Mouse (Mus musculus) hindbrain, embryonic 13.5 days (tissue): ENCODE measurements around the gene Nrp2. TPM values are rescaled to one million over a fixed set of nuclear protein-coding genes. Genes with fewer than 3 reads are reported as not detected.

Experiments
- ATAC-seq: fragments of 200-750 bp; cut with Nextera tagmentation; 2 replicates; pipeline ENCODE4 v1.8.0; 2017; ENCODE audit warnings: moderate TSS enrichment; ENCODE audit not compliant: low FRiP score
- H3K27ac ChIP-seq: fragments of 300-500 bp; sonication (generic); 2 replicates; pipeline ENCODE4 v1.5.1; 2015; ENCODE audit warnings: inconsistent platforms, mild to moderate bottlenecking, moderate library complexity
- H3K27me3 ChIP-seq: fragments of 300-500 bp; sonication (generic); 2 replicates; pipeline ENCODE4 v1.6.1; 2015; ENCODE audit warnings: mild to moderate bottlenecking, inconsistent platforms
- H3K36me3 ChIP-seq: fragments of 300-500 bp; sonication (generic); 2 replicates; pipeline ENCODE4 v1.6.1; 2015; ENCODE audit warnings: mild to moderate bottlenecking, inconsistent platforms
- H3K4me1 ChIP-seq: fragments of 300-500 bp; sonication (generic); replicated peaks from 2 replicates; pipeline ENCODE4 v1.6.1; 2015; ENCODE audit warnings: inconsistent platforms
- H3K4me2 ChIP-seq: fragments of 300-500 bp; sonication (generic); 2 replicates; pipeline ENCODE4 v1.6.1; 2015; ENCODE audit warnings: inconsistent platforms, mild to moderate bottlenecking, moderate library complexity
- H3K4me3 ChIP-seq: fragments of 300-500 bp; sonication (generic); 2 replicates; pipeline ENCODE4 v1.5.1; 2015; ENCODE audit warnings: mild to moderate bottlenecking, inconsistent platforms
- H3K9ac ChIP-seq: fragments of 300-500 bp; sonication (generic); 2 replicates; pipeline ENCODE4 v1.6.1; 2015; ENCODE audit warnings: mild to moderate bottlenecking, inconsistent platforms
- H3K9me3 ChIP-seq: fragments of 300-500 bp; sonication (generic); 2 replicates; pipeline ENCODE4 v1.6.1; 2016; ENCODE audit warnings: inconsistent platforms
- WGBS: fragments of 180-500 bp; shearing (Covaris S2); methylation state at CpG from one replicate; pipeline ENCODE4 v1.1.7; 2015; 5-methylcytosine and 5-hydroxymethylcytosine counted together
- polyA plus RNA-seq: library from polyadenylated mRNA; unstranded; fragments of >200 nt; fragmentation: Nextera tagmentation; extraction: Ambion mirVana; gene quantifications from 2 replicates; pipeline ENCODE4 v1.2.1, GENCODE M21; 2015

The Nrp2 gene
- polyA plus RNA-seq, 1 experiment from 2014 or later, result 35.7 TPM

- Histone ChIP-seq H3K4me3 (no peak overlapping the region), H3K9me3 (no peaks in the 10 kb centered on the region), H3K4me1 (peaks cover 4% of the 10 kb centered on the region; the same call in 1 of the 2 replicates), H3K4me2 (no peak overlapping the region), H3K27me3 (no peaks in the 10 kb centered on the region), H3K36me3 (peaks cover 73% of the 10 kb centered on the region), H3K9ac (no peak overlapping the region), H3K27ac (no peak overlapping the region)
- 42% methylated on average over 4 of the region's 4 CpGs for WGBS
- no peak for ATAC-seq
Observed at GRCm38 (mm10) chr1:62766766-62767165, 63.7 kb downstream of the Nrp2 start.

DNA sequence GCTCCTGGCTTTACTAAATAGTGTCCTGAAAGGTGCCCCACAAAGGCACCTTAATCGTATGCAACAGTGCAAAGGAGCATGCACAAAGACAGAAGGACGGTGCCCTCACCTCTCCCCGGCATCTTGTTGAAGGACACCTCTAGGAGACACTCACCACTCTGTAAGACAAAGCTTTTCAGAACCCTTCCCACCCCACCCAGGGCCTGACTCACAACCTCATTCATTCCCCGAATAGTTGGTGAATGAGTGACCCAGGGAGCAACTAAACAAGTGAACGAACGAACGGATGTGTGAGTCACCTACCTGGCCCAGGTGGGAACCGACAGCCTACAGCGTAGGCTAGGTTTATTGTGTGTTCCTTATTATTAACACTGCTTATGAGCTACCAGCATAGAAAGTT lies 64.5 kb downstream of the Nrp2 start:
- no peak overlapping the region for H3K9ac ChIP-seq
- no peaks in the 10 kb centered on the region for H3K9me3 ChIP-seq
- ATAC-seq, result no peak
- no peaks in the 10 kb centered on the region for H3K27me3 ChIP-seq
- no peak overlapping the region for H3K4me3 ChIP-seq
- peaks cover 4% of the 10 kb centered on the region; the same call in 1 of the 2 replicates for H3K4me1 ChIP-seq
- no peak overlapping the region for H3K4me2 ChIP-seq
- peaks cover 73% of the 10 kb centered on the region for H3K36me3 ChIP-seq
- WGBS, result 80% methylated on average over 9 of the region's 9 CpGs
- H3K27ac ChIP-seq, result no peak overlapping the region

DNA sequence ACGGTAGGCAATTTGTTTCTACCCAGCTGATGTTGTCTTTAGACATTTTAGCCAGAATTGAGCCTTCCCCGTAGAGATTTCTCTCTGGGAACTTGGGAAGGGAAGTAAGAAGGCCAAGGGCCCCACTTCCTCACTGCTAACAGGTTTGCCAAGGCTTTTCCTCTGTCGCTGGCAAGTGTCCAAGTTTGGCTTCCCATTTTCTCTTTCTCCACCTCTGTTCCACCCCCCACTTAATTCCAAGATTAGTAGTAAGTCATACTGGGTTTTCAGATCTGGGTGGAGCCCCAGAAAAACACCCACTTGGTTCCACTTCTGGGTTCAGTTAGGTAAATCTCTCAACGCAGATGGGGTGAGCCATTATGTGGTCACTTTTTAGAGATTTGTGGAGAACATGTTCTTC lies 67.5 kb downstream of the Nrp2 start:
- Histone ChIP-seq H3K9ac (no peak overlapping the region), H3K4me2 (no peak overlapping the region), H3K4me1 (peaks cover 21% of the 10 kb centered on the region; the same call in 1 of the 2 replicates), H3K27me3 (no peaks in the 10 kb centered on the region), H3K27ac (no peak overlapping the region), H3K4me3 (no peak overlapping the region), H3K9me3 (no peaks in the 10 kb centered on the region), H3K36me3 (peaks cover 50% of the 10 kb centered on the region)
- 84% methylated on average over 4 of the region's 4 CpGs for WGBS
- ATAC-seq, result no peak

- Histone ChIP-seq H3K9me3 (no peaks in the 10 kb centered on the region), H3K27me3 (no peaks in the 10 kb centered on the region), H3K4me2 (no peak overlapping the region), H3K27ac (no peak overlapping the region), H3K36me3 (peaks cover 40% of the 10 kb centered on the region), H3K4me1 (peaks cover 34% of the 10 kb centered on the region), H3K4me3 (no peak overlapping the region), H3K9ac (no peak overlapping the region)
- ATAC-seq, result no peak
- WGBS, result 89% methylated on average over 4 of the region's 4 CpGs
Observed at GRCm38 (mm10) chr1:62772391-62772790, 69.3 kb downstream of the Nrp2 start.

DNA sequence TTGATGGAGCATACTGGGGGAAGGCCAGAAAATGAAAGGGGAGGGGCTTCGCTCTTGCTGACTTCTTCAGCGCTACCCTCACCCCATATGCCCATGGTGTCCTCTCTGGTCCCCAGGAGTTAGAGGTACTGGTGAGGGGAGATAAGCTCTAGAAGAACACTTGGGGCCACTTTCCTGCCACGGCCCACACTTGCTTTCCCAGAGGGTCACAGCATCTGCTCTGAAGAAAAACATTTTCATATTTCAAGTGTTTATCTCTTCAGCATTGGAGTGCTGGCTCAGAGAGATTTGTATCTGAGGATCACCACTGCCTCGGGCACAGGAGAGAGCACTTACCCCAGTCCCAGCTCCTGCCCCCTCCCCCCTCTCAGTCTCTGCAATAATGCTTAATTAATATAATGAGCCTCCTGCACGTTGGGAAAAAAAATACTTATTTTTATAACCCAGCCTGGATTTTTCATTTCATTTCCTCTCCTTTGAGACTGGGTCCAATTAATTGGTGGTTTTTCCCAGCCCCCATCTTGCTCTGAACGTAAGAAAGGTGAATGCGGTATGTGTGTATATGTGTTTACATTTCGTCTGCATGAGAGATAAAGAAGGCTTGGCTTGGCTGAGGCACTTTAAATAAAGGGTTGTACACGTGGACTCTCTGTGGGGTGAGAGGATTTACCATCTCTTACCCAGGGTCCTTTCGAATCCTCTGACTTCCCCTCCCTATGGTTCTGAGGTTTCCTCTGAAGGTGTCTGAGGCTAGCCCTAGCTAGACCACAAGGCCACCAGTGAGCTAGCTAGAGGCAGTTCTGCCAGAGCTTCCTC lies 70.2 kb downstream of the Nrp2 start:
- Histone ChIP-seq H3K4me2 (no peak overlapping the region), H3K4me1 (peaks cover 40% of the 10 kb centered on the region), H3K9me3 (no peaks in the 10 kb centered on the region), H3K4me3 (no peak overlapping the region), H3K27ac (0 out of 2 replicates have a peak overlapping the region, but pooled peaks have one; percentile 9), H3K9ac (no peak overlapping the region), H3K27me3 (no peaks in the 10 kb centered on the region), H3K36me3 (peaks cover 34% of the 10 kb centered on the region)
- 72% methylated on average over 10 of the region's 10 CpGs for WGBS
- ATAC-seq, result no peak

DNA sequence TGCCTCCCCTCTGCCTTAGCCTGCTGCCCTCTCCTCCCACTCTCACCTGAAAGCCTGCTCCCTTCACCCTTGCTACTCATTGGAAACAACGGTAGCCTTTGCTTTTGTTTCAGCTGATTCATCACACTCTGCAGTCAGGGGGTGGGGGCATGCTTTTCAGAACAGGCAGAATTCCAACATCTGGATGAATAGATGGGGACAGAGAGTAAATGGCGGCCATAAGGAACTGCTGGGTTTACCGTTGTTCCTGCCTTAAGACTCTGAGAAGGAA lies 70.8 kb downstream of the Nrp2 start:
- H3K27ac ChIP-seq, result 0 out of 2 replicates have a peak overlapping the region, but pooled peaks have one; percentile 9
- H3K4me3 ChIP-seq, result no peak overlapping the region
- ATAC-seq, result no peak
- H3K9me3 ChIP-seq, result no peaks in the 10 kb centered on the region
- H3K27me3 ChIP-seq, result no peaks in the 10 kb centered on the region
- H3K4me2 ChIP-seq, result no peak overlapping the region
- peaks cover 40% of the 10 kb centered on the region for H3K4me1 ChIP-seq
- H3K9ac ChIP-seq, result no peak overlapping the region
- 46% methylated on average over 3 of the region's 3 CpGs for WGBS
- H3K36me3 ChIP-seq, result peaks cover 29% of the 10 kb centered on the region

DNA sequence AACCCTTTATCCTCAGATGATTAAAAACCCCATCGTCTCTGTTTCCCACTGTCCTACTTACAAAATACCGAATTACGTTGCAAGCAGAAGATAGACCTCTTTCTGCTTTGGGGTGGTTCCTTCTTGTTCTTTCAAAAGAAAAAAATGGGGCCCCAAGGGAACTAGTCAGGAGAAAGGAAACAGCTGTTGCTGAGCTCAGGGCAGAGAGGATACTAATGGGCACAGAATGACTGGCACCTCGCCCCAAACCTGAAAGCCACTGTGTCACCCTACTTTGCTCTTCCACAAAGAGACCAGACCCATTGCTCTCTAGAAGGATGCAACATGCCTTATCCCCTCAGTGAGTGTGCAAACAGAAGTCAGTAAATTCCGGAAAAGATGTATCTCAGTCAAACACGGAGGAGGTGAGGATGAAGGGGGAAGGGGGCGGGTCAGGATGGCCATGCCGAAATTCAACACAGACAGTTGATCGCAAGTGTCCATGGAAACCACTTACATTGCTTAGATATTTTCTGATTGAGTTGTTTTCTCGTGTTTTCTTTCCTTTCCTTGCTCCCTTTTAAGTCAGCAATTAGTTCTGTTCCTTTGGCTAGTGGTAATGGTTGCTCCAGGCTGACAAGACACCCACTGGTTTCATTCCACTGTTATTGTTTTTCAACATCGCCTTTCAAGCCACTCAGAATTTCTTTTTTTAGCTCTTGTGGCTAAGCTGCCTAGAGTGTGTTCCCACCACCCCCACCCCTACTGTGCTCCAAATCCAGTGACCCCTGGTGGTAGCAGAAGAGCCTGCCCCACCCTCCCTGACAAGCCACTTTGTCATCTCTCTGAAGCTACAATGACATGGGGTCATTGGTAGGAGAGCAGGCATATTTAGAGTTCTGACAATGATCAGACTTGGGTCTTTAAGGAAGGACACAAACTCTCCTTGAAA lies 71.5 kb downstream of the Nrp2 start:
- no peak overlapping the region for H3K4me3 ChIP-seq
- no peak overlapping the region for H3K4me2 ChIP-seq
- H3K36me3 ChIP-seq, result peaks cover 26% of the 10 kb centered on the region
- no peak overlapping the region for H3K9ac ChIP-seq
- ATAC-seq, result no peak
- WGBS, result 55% methylated on average over 11 of the region's 11 CpGs
- peaks cover 42% of the 10 kb centered on the region for H3K4me1 ChIP-seq
- no peaks in the 10 kb centered on the region for H3K9me3 ChIP-seq
- no peak overlapping the region for H3K27ac ChIP-seq
- no peaks in the 10 kb centered on the region for H3K27me3 ChIP-seq

- WGBS, result 67% methylated on average over 17 of the region's 17 CpGs
- Histone ChIP-seq H3K4me2 (no peak overlapping the region), H3K36me3 (peaks cover 18% of the 10 kb centered on the region; the same call in 1 of the 2 replicates), H3K9ac (no peak overlapping the region), H3K4me3 (no peak overlapping the region), H3K27me3 (no peaks in the 10 kb centered on the region), H3K9me3 (no peaks in the 10 kb centered on the region), H3K4me1 (peaks cover 53% of the 10 kb centered on the region), H3K27ac (no peak overlapping the region)
- no peak for ATAC-seq
Observed at GRCm38 (mm10) chr1:62777320-62778235, 74.5 kb downstream of the Nrp2 start.

DNA sequence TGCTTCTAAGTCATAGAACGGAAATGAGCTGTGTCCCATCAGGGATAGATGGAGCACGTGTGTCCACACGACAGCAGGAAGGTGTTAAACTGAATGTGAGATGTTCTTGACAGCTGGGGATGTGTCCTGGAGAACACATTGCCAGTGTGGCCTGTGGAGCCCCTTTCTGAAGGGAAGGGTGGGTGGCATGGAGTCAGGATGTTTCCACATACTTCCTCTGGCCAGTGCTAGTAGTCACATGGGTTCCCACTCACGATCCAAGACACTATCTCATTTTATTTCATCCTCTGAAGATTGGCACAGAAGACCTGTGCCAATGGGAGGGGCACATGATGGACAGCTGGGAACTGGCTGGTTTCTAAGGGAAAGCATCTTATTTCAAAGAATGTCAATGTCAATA lies 75.8 kb downstream of the Nrp2 start:
- no peaks in the 10 kb centered on the region for H3K27me3 ChIP-seq
- no peak overlapping the region for H3K4me3 ChIP-seq
- H3K9me3 ChIP-seq, result no peaks in the 10 kb centered on the region
- H3K9ac ChIP-seq, result no peak overlapping the region
- no peak overlapping the region for H3K27ac ChIP-seq
- no peak overlapping the region for H3K4me2 ChIP-seq
- 87% methylated on average over 4 of the region's 4 CpGs for WGBS
- H3K4me1 ChIP-seq, result peaks cover 51% of the 10 kb centered on the region
- ATAC-seq, result no peak
- peaks cover 20% of the 10 kb centered on the region for H3K36me3 ChIP-seq

DNA sequence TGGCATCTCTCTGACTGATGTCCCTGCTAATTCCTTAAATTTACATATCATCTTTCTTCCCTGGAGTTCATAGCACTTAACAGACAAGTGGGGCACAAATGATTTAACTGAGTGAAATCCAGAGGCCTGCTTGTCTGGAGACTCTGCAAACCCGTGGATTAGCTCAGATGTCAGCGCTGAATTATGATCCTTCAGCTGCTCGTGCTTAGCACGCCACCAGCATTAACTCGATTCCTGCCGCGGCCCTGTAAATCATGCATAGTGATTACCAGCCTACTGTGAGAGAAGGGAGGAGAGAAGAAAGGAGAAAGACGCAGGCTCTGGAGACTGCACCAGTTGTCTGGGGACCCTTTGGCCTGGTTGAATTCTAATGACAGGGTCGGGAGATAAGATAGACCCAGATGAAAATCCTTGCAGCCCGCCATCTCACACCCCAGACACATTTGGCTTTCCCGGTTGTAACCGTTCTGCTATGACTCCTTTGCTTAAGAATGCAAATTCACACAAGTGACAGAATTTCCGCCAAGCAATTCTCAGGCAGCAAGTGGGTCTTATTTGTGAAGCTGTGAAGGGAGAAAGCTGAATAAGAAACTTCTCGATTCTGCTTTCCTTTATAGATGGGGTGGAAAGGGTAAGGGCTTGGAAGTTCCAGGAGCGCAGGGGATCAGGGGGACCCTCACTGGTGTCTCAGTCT lies 77.1 kb downstream of the Nrp2 start:
- H3K27me3 ChIP-seq, result no peaks in the 10 kb centered on the region
- peak overlapping the region; percentile 73 for H3K27ac ChIP-seq
- no peak overlapping the region for H3K4me3 ChIP-seq
- peak overlapping the region; percentile 43; the same call in 1 of the 2 replicates for H3K9ac ChIP-seq
- no peak overlapping the region for H3K4me2 ChIP-seq
- WGBS, result 30% methylated on average over 15 of the region's 15 CpGs
- ATAC-seq, result no peak
- H3K4me1 ChIP-seq, result peaks cover 51% of the 10 kb centered on the region
- H3K9me3 ChIP-seq, result no peaks in the 10 kb centered on the region
- peaks cover 32% of the 10 kb centered on the region for H3K36me3 ChIP-seq

DNA sequence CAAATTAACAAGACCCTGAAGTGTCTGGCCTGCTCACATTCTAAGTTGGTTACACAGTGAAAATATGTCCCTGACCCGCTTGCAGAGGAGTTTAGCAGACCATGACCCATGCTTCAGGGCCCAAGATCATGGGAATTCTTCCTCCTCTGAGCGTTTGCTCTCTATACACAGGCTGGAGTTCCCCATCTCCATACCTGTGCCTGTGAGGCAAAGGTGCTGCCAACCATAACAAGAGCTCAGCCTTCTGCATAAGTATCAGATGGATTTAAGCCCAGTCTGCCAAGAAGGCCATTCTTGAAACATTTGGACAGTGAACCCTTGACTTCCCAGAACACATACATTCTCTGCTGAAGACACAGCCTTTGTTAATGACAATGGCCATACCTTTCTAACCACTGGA lies 79.1 kb downstream of the Nrp2 start:
- H3K9ac ChIP-seq, result no peak overlapping the region
- H3K9me3 ChIP-seq, result no peaks in the 10 kb centered on the region

More for the DNA sequence above, 79.1 kb downstream of the Nrp2 start:
- no peak overlapping the region for H3K27ac ChIP-seq
- 0 out of 2 replicates have a peak, but pooled peaks cover 3% of the 10 kb centered on the region for H3K27me3 ChIP-seq
- H3K4me2 ChIP-seq, result no peak overlapping the region
- WGBS, result 86% methylated on average over 2 of the region's 2 CpGs
- peaks cover 41% of the 10 kb centered on the region for H3K4me1 ChIP-seq
- no peak for ATAC-seq
- H3K36me3 ChIP-seq, result peaks cover 36% of the 10 kb centered on the region
- no peak overlapping the region for H3K4me3 ChIP-seq
